Mouse (Mus musculus) layer of hippocampus, postnatal 36 days (tissue): ENCODE data around the gene Pgbd5. TPM values are rescaled to one million over a fixed set of nuclear protein-coding genes. Genes with fewer than 3 reads are reported as not detected.
A peak's percentile ranks its signal among the peaks of the same experiment; 100 is the strongest.

Experiments used
- DNase-seq, 2 experiments: peaks; one replicate each; pipeline ENCODE4 v3.0.0; 2022
- total RNA-seq, 2 experiments: library from RNA; stranded (reverse); gene quantifications; 2 replicates each; pipeline ENCODE4 v1.2.3; 2021

The Pgbd5 gene
- total RNA-seq, 2 experiments from 2014 or later, result 263 to 289 TPM

- no peak for DNase-seq
These were observed 98.9 kb downstream of the Pgbd5 start for GRCm38 (mm10) chr8:124340360-124341068.

DNA sequence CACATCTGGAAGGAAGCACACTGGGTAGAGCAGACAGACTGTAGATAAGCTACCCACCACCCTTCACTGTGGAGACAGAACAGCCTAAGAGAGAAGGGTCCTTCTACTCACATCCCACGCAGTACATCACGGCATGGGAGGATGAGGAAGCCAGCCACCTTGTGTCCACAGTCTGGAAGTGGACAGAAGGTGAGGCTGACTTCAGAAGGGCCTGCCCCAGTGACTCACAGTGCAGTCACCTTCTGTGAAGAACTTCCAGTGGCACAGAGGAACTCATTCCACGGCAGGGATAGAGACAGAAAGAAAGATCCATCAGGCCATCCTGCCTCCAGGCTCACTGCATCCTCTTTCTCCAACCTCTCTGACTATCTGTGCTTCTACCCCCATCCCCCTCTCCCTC is 99.7 kb downstream of the Pgbd5 start:
- no peak for DNase-seq

GRCm38 (mm10) chr8:124336302-124336701 is 103.2 kb downstream of the Pgbd5 start:
- DNase-seq, result no peak

DNA sequence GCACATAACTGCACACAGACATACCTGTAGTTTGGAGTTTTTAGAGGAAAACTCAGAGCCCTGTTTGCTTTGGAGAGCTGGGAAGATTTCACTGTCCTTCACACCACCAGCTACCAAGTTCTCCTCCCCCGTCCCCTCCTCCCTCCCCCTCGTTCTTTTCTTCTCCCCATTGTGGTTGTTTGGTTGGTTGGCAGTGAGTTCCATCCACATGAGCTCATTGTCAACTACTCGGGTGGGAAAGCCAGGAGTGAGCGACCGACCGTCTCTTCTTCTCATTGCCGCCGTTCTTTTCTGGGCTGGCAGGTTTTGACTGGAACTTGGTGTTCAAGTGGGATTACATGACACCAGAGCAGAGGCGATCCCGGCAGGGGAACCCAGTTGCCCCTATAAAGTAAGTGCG is 107.8 kb downstream of the Pgbd5 start:
- DNase-seq, result no peak

- no peak for DNase-seq
These were observed 108.4 kb downstream of the Pgbd5 start for GRCm38 (mm10) chr8:124331094-124331493.

- peak in 1 of 2 experiments; percentile 42 for DNase-seq
These were observed 109.0 kb downstream of the Pgbd5 start for GRCm38 (mm10) chr8:124330433-124330832.

GRCm38 (mm10) chr8:124329690-124330089 is 109.8 kb downstream of the Pgbd5 start:
- no peak for DNase-seq

DNA sequence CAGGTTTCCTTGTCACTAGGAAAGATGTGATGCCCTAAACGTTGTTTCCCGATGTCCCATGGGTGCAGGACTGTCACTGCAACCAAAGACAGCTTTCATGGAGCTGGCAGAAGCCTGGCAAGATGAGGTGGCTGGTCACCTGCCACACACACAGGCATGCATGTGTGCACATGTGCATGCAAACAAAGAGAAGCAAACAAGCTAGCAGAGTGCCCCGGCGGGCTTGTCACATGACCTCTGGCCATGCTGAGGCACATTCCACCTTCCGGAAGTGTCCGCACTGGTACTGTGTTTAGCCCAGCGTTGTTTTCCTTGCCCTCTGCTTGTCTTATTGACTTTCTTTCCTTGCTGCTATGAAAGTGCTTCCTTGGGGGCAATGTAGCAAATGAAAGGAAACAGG is 111.2 kb downstream of the Pgbd5 start:
- DNase-seq, result no peak

DNA sequence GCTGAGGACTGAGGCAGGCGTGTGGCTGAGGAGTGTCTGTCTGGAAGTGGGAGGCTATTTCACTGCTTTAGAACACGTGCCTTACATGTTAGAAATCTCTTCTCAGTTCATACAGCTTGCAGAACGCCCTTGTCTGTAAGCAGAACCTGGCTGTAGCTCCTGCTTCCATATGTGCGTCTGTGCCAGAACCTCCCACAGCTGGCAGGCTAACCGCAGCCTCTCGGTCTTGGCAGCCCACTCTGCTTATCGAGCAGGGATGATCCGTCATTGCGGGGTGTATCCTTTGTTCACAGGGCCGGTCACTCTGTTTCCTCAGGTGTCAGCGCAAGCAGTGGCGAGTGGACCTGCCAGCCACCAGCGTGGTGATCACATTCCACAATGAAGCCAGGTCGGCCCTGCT is 116.1 kb downstream of the Pgbd5 start:
- DNase-seq, result no peak

DNA sequence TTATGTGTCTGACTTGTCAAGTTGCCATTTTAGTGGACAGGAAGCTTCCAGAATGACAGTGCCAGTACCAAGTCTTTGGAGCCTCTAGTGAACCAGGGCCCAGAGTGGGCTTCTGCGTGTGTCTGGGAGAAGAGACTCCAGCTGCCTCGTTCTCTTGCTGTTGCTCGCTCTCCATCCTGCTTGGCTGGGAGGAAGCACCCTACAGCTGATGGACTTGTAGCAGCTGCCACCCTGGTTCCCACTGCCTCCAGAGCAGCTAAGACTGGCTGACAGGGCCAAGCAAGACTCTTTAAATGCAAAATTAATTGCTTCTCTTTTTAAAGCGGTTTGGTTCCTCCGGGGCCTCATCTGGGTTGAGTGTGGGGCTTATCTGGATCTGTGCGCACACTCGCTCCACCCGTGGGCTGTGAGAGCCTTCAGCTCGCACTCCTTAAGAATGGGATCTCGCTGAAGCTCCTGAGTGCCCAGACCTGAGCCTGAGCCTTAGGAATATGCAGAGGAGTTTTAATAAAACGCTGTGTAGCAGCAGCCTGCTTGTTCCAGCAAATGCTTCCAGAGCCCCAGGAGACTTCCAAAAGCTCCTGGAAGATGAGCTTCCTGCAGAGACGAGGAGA is 118.1 kb downstream of the Pgbd5 start:
- no peak for DNase-seq

- no peak for DNase-seq
These were observed 120.2 kb downstream of the Pgbd5 start for GRCm38 (mm10) chr8:124319316-124319652.

Other genes with a start within 250 kb of the Pgbd5 start
- gene Galnt2, start 208.3 kb downstream of the Pgbd5 start, total RNA-seq, result 10 to 100 TPM; 32.6 to 45.9 TPM
- 10 to 100 TPM; 37.8 to 43.2 TPM for gene Cog2, start 81.1 kb upstream of the Pgbd5 start, total RNA-seq
- 10 to 100 TPM; 29.9 to 30.8 TPM for gene Agt, start 130.0 kb upstream of the Pgbd5 start, total RNA-seq
- gene Capn9, start 136.5 kb upstream of the Pgbd5 start, total RNA-seq, result under 1 TPM; 0.15 to 0.20 TPM
- 10 to 100 TPM; 71.9 to 76.2 TPM for gene 2310022B05Rik, start 223.7 kb upstream of the Pgbd5 start, total RNA-seq